Mouse (Mus musculus) spleen, adult 10 weeks (tissue): ENCODE results near the gene Tex10. TPM values are rescaled to one million over a fixed set of nuclear protein-coding genes. Genes with fewer than 3 reads are reported as not detected.

Experiments used
- polyA plus RNA-seq: library from polyadenylated mRNA; stranded (reverse); fragments of 350-450 nt; fragmentation: Illumina TruSeq; extraction: RNeasy Lipid Tissue Mini Kit (QIAGEN cat#74804); gene quantifications from one replicate; pipeline ENCODE4 v1.2.3, GENCODE M21; 2015; ENCODE audit warnings: low replicate concordance; ENCODE audit not compliant: insufficient read depth

The Tex10 gene
- 45.6 TPM for polyA plus RNA-seq

DNA sequence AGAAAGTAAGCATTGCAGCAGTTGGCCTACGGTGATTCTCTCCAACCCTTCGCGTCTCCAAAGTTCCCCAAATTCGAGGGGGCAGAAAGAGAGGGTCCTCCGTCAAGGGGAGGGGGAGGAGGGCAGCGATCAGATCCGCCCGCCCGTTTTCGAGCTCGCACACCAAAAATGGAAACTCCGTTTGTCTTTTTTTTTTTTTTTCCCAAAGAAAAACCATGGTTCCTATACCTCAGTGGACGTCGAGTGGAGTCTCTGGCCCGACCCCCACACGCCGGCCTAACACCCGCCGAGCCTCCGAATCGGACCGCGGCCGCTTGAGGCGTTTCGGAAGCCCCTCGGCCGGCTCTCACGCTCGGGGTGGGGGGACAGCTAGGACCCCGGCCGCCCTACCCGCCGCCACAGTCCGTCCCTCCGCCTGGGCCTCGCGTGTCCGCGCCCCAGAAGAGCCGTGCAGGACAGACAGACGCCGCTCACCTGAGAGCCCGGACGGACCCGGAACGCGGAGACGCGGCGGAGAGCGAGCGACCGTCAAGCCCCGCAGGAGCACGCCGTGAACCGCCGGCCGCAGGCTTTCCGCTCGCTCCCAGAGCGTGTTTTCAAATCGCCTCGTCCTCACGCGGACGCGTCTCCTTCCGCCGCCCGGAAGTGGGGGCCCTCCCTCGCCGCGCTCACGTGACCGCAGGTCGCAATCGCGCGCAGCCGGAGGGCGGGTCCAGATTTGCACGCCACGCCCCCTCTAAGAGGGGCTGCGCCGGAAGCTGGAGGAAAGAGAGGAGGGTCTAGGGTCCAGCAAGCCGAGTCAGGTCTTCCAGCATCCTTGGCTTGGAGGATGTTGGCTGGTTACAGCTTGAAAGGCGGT lies at the start of gene Tex10:
Gene Tex10, minus strand, starts transcription at position 668 of the 859 bp plus-strand sequence.

Other genes starting within 250 kb of the Tex10 start
- gene Erp44, start 193.9 kb downstream of the Tex10 start, polyA plus RNA-seq: 74.7 TPM
- gene Invs, start 193.7 kb downstream of the Tex10 start, polyA plus RNA-seq: 12.1 TPM
- 2.3 TPM for gene Msantd3, start 66.5 kb upstream of the Tex10 start, polyA plus RNA-seq
- gene Tmeff1, start 111.7 kb upstream of the Tex10 start, polyA plus RNA-seq: 1.6 TPM
- 0.11 TPM for gene Cavin4, start 190.1 kb upstream of the Tex10 start, polyA plus RNA-seq